Mouse (Mus musculus) T-cell, adult 2 months (primary cell): Measurements from ENCODE around the gene Zfp558.
"Not testable (repeated sequence)": the region's sequence is repeated elsewhere in the genome, so short reads cannot be mapped to it uniquely, and the experiment has no call there.

ENCODE experiments used
- DNase-seq: peaks from one replicate; pipeline ENCODE4 v3.0.0; 2022; ENCODE audit warnings: low spot score

The Zfp558 gene

GRCm38 (mm10) chr9:18478168-18478567 lies at the start of gene Zfp558, which contains the start of gene Mbd3l1:
Gene Zfp558 (minus strand): TSS chr9:18478268.
Gene Mbd3l1 (plus strand): TSS chr9:18478359.
- DNase-seq = no peak

- DNase-seq = no peak
Observed at GRCm38 (mm10) chr9:18508098-18508497, 30.0 kb upstream of the Zfp558 start.

GRCm38 (mm10) chr9:18473324-18474128 lies 4.5 kb downstream of the Zfp558 start:
- DNase-seq = peak; percentile 71

- DNase-seq = no peak
Observed at GRCm38 (mm10) chr9:18468005-18468404, 10.1 kb downstream of the Zfp558 start.

- DNase-seq = no peak
Observed at GRCm38 (mm10) chr9:18467350-18467749, 10.7 kb downstream of the Zfp558 start.

GRCm38 (mm10) chr9:18456520-18456919 lies 21.5 kb downstream of the Zfp558 start:
- no peak for DNase-seq

- no peak for DNase-seq
Observed at GRCm38 (mm10) chr9:18431687-18432086, 46.4 kb downstream of the Zfp558 start.

GRCm38 (mm10) chr9:18430354-18430753 lies 47.7 kb downstream of the Zfp558 start, which contains the start of gene Mbd3l2:
Gene Mbd3l2 (plus strand): TSS chr9:18430654.
- DNase-seq = no peak

- DNase-seq = not testable (repeated sequence)
Observed at GRCm38 (mm10) chr9:18412371-18412770, 65.7 kb downstream of the Zfp558 start.
